Mouse (Mus musculus) liver, adult 2 months (tissue): Measurements from ENCODE around the gene Dlg2. TPM values are rescaled to one million over a fixed set of nuclear protein-coding genes. Genes with fewer than 3 reads are reported as not detected.

Experiments used
- DNase-seq: peaks from one replicate; pipeline ENCODE4 v3.0.0-alpha.2; 2011; ENCODE audit warnings: low read depth, low spot score; ENCODE audit errors: extremely low read depth
- H3K27ac ChIP-seq: fragments of 200-500 bp; replicated peaks from 2 replicates; pipeline ENCODE4 v1.5.1; 2012; ENCODE audit warnings: low read depth, mild to moderate bottlenecking, control low read depth, inconsistent platforms, low read length; ENCODE audit not compliant: insufficient read depth
- H3K27me3 ChIP-seq: fragments of 200-500 bp; 2 replicates; pipeline ENCODE4 v1.6.1; 2012; ENCODE audit warnings: mild to moderate bottlenecking, moderate library complexity, low read length, inconsistent platforms; ENCODE audit not compliant: control insufficient read depth, insufficient read depth
- H3K36me3 ChIP-seq: fragments of 200-500 bp; 2 replicates; pipeline ENCODE4 v1.6.1; 2012; ENCODE audit warnings: low read length, inconsistent platforms; ENCODE audit not compliant: control insufficient read depth, insufficient read depth
- H3K4me1 ChIP-seq: fragments of 200-500 bp; 2 replicates; pipeline ENCODE4 v1.6.1; 2011; ENCODE audit warnings: low read length; ENCODE audit not compliant: control insufficient read depth, insufficient read depth
- H3K4me3 ChIP-seq: fragments of 200-500 bp; 2 replicates; pipeline ENCODE4 v1.5.1; 2011; ENCODE audit warnings: low read depth, mild to moderate bottlenecking, control low read depth, low read length, moderate library complexity; ENCODE audit not compliant: insufficient read depth
- H3K79me2 ChIP-seq: fragments of 200-500 bp; 2 replicates; pipeline ENCODE4 v1.6.1; 2012; ENCODE audit warnings: inconsistent platforms, mild to moderate bottlenecking, low read length, moderate library complexity; ENCODE audit not compliant: control insufficient read depth, insufficient read depth
- H3K9ac ChIP-seq: fragments of 200-500 bp; 2 replicates; pipeline ENCODE4 v1.6.1; 2012; ENCODE audit warnings: low read depth, mild to moderate bottlenecking, control low read depth, inconsistent platforms, low read length
- CTCF ChIP-seq: fragments of 200-500 bp; IDR thresholded peaks from 2 replicates; pipeline ENCODE4 v1.5.1; 2011; ENCODE audit warnings: low read depth, low read length, control low read depth
- POLR2A ChIP-seq: fragments of 200-500 bp; IDR thresholded peaks from 2 replicates; pipeline ENCODE4 v1.6.1; 2011; ENCODE audit warnings: low read length, control low read depth; ENCODE audit not compliant: insufficient read depth; ENCODE audit errors: extremely low read depth
- WGBS: fragments of 180-500 bp; shearing (Covaris S2); methylation state at CpG from one replicate; pipeline ENCODE4 v1.1.7; 2018; 5-methylcytosine and 5-hydroxymethylcytosine counted together
- polyA plus RNA-seq: library from polyadenylated mRNA; depleted of rRNA; stranded (reverse); fragments of >200 nt; gene quantifications from 2 replicates; pipeline ENCODE4 v1.2.3, GENCODE M21; 2012
- total RNA-seq: library from RNA; depleted of rRNA; stranded (reverse); fragments of >200 nt; gene quantifications from 2 replicates; pipeline ENCODE4 v1.2.3, GENCODE M21; 2014

Gene Dlg2
- total and polyA plus RNA-seq, 2 experiments = 0.65 TPM; not detected in 1

DNA sequence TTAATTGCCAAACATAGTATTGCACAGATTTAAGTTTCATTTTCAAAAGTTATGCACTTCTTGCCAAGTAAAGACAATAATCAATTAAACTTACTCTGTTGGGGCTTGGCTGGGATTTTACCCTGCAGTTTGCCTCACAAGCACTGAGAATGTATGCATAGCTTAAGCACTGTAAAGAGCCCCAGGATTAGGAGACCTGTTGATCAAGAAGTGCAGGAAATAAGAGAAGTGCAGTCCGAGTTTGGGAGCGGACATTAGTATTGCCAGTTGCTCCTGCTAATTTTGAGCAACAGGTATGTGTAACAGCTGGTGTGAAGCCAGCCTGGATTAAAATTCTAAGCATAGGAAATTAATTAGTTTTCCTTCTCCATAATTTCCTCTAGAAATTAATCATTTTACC is 1687.8 kb downstream of the Dlg2 start:
- 87% methylated on average over 2 of the region's 2 CpGs for WGBS
- no peaks in the 10 kb centered on the region for H3K36me3 ChIP-seq
- H3K4me1 ChIP-seq = no peaks in the 10 kb centered on the region
- no peaks in the 10 kb centered on the region for H3K27me3 ChIP-seq
- H3K9ac ChIP-seq = no peak overlapping the region
- H3K27ac ChIP-seq = no peak overlapping the region
- no peaks in the 10 kb centered on the region for H3K79me2 ChIP-seq
- no peak for DNase-seq
- TF ChIP-seq POLR2A = no peak
- TF ChIP-seq CTCF = no peak
- no peak overlapping the region for H3K4me3 ChIP-seq

DNA sequence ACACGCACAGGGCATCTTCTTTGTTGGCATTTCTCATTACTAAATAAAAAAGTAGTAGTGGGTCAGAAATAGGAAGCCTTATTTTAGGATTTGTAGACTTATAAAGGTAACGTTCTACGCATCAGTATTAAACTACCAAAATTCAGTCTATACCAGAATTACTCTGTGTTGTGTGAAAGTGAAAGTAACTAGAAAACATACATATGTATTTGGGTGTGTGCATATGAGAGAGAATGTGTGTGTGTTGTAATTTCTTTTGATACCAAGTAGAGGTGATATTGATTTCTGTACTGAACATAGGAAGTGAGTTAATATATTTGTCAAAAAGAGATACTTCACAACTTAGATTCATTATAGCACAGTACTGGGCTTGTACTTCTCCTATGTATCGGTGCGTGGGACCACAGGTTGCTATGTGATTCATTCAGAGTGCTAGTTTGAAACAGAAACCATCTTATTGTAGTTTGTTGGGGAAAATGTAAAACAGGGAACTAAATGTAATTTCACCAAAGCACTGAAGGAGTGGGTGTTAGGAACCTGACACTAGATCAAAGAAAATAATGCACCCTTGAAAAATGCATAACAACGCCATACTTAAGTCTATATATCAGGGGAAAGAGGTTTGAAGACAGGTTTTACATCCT is 1688.5 kb downstream of the Dlg2 start:
- Histone ChIP-seq H3K4me1 (no peaks in the 10 kb centered on the region), H3K27ac (no peak overlapping the region), H3K9ac (no peak overlapping the region), H3K4me3 (no peak overlapping the region), H3K79me2 (no peaks in the 10 kb centered on the region), H3K36me3 (no peaks in the 10 kb centered on the region), H3K27me3 (no peaks in the 10 kb centered on the region)
- TF ChIP-seq CTCF (no peak), POLR2A (no peak)
- DNase-seq = no peak
- WGBS = 88% methylated on average over 6 of the region's 6 CpGs

DNA sequence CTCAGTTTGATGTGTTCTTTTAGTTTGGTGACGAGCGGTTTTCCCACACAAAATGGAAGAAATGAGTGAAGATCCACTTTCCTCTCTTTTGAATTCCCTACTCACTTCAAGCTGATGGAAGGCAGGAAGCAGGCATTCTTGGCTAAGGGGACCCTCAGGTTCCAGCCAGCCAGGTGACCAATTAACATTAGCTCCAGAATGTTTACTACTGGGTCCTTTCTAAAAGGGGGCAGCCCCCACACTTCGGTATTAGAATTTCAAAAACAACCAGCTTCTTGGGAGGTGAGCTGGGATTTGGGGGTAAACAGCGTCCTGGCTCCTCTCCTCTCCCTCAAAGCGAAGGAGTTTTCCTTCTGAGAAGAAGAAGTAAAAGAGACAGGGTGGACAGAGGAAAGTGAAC is 1703.6 kb downstream of the Dlg2 start:
- DNase-seq = no peak
- H3K36me3 ChIP-seq = no peaks in the 10 kb centered on the region
- H3K4me3 ChIP-seq = no peak overlapping the region
- TF ChIP-seq POLR2A (no peak), CTCF (no peak)
- 39% methylated on average over 5 of the region's 5 CpGs for WGBS
- H3K27ac ChIP-seq = no peak overlapping the region
- no peak overlapping the region for H3K9ac ChIP-seq
- H3K79me2 ChIP-seq = no peaks in the 10 kb centered on the region
- H3K4me1 ChIP-seq = no peaks in the 10 kb centered on the region
- H3K27me3 ChIP-seq = 0 out of 2 replicates have a peak, but pooled peaks cover 2% of the 10 kb centered on the region

DNA sequence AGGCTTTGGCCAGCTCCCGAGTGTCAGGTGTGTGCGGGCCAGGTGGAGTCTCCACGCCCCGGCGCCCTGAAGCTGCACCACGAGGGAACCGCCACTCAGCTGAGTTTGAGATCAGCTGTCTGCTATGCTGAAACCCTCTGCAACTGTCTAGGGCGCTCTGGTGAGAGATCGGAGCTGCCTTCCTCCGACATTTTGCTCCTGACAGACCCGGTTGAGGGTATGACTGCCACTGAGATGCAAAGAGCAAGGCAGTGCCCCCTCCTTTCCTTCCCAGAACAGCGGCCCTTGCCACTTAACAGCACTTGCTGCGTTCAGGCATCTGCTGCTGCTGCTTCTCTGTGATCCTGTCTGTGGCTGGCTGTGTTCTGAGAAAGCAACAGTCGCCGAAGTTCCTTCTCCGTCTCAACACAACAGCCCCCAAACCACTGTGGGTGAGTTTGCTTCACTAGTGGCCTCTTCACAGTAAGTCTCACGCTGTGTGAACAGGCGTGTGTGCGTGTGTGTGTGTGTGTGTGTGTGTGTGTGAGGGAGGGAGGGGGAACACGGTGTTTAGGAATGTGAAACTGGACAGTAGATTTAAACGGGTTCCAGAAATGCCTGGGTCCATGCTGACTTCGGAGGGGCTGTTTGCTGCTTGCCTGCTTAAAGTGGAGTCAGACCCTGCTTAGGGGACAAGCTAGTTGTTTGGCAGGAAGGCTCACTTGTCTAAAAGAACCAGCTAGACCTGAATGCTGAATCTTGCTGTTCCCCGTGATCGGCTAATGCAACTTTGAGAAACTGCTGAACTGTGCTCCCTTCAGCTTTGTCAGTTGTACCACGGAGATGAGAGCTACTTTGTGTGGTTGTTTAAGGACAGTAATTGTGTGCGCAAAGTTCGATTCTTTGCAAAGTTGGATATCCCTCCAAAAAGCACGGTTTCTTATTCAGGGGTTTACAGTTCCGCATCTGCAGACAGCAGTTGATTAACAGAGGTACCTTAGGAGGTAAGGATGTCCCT is 1704.4 kb downstream of the Dlg2 start:
- no peak for TF ChIP-seq CTCF
- TF ChIP-seq POLR2A = no peak
- Histone ChIP-seq H3K79me2 (no peaks in the 10 kb centered on the region), H3K27ac (no peak overlapping the region), H3K9ac (no peak overlapping the region), H3K4me3 (no peak overlapping the region; the same call in 1 of the 2 replicates), H3K4me1 (no peaks in the 10 kb centered on the region), H3K36me3 (no peaks in the 10 kb centered on the region), H3K27me3 (0 out of 2 replicates have a peak, but pooled peaks cover 2% of the 10 kb centered on the region)
- DNase-seq = no peak
- WGBS = 21% methylated on average over 29 of the region's 29 CpGs

GRCm38 (mm10) chr7:92181959-92182612 is 1705.6 kb downstream of the Dlg2 start:
- 19% methylated on average over 10 of the region's 10 CpGs for WGBS
- TF ChIP-seq POLR2A (no peak), CTCF (no peak)
- Histone ChIP-seq H3K9ac (no peak overlapping the region), H3K4me3 (no peak overlapping the region), H3K79me2 (no peaks in the 10 kb centered on the region), H3K36me3 (no peaks in the 10 kb centered on the region), H3K4me1 (no peaks in the 10 kb centered on the region), H3K27ac (no peak overlapping the region), H3K27me3 (0 out of 2 replicates have a peak, but pooled peaks cover 2% of the 10 kb centered on the region)
- DNase-seq = no peak
